Mouse (Mus musculus) heart, adult 8-10 months (tissue): Measurements from ENCODE around the gene Zfp423. TPM values are rescaled to one million over a fixed set of nuclear protein-coding genes. Genes with fewer than 3 reads are reported as not detected.

Experiments
- DNase-seq: peaks from one replicate; pipeline ENCODE4 v3.0.0; 2022; ENCODE audit warnings: low spot score
- total RNA-seq, 4 experiments: library from RNA; stranded (reverse); gene quantifications; 2 replicates each; pipeline ENCODE4 v1.2.4; 2022

Zfp423 gene
- total RNA-seq, 4 experiments from 2014 or later, result 3.2 to 5.2 (median 3.6) TPM

DNA sequence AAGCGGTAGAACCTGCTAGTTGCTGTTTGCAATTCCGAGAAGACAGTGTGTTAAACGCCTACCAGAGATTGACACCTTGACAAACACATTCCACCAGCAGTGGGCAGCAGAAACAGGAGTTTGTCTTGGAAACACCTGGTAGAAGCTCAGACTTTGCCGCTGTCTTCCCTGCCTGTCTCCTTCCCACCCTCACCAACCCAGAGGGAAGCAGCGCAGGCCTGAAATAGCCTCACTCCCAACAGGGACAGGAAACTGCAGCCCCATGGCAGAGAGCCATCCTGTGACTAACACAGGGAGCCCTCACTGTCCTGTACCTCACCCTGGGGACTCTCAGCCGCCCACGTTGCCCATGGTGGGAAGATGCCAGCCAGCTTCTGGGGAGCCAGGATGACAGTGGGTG is 340.3 kb downstream of the Zfp423 start:
- DNase-seq, result no peak

DNA sequence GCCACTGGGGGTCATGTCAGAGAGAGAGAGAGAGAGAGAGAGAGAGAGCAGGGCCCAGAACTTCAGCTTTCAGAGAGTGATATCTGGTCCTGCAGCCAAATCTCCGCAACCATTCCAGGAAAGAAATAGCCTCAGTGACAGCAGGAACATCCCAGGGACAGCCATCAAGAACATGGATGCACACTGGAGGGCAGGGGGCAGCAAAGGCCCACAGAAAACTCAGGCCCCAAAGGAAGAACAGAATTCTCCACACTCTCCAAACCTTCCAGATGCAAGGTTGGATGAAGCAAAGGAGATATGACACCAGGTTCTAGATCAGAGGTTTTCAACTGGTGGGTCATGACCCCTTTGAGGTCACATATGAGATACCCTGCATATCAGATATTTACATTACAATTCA is 345.7 kb downstream of the Zfp423 start:
- no peak for DNase-seq

Other genes with a start within 250 kb of the Zfp423 start
- 10 to 100 TPM; 32.7 to 40.3 (median 36.8) TPM for gene Cnep1r1, start 159.2 kb upstream of the Zfp423 start, total RNA-seq
- 10 to 100 TPM; 21.5 to 23.3 (median 21.7) TPM for gene Heatr3, start 178.3 kb upstream of the Zfp423 start, total RNA-seq
- gene Tent4b, start 239.6 kb upstream of the Zfp423 start, total RNA-seq, result 10 to 100 TPM; 17.2 to 20.5 (median 18.7) TPM